7 mouse cellular contexts compared by ENCODE assay signal in genomic region chr2:60796969-60797669, GRCm38 (mm10).
DNase-seq lines count a peak whose midpoint lies in the region; ATAC-seq lines count a peak whose summit lies in the region.

No protein-coding gene starts in this region.

- peak; percentile 65 for DNase-seq in MN1 (ENCODE audit: low spot score)
- DNase-seq in adrenal gland, postnatal 10 days: peak; percentile 74
- DNase-seq in heart, adult 8-10 months (ENCODE audit: low spot score): peak; percentile 61
- no peak for DNase-seq in right cerebral cortex, postnatal 25 days

- no peak overlapping the region for H3K4me3 ChIP-seq in lung, embryonic 15.5 days
- no peak overlapping the region for H3K4me3 ChIP-seq in stomach, embryonic 16.5 days (replicated peaks; ENCODE audit: low read length)

- peaks cover 44% of the 10 kb centered on the region for H3K4me1 ChIP-seq in lung, embryonic 15.5 days
- H3K4me1 ChIP-seq in stomach, embryonic 16.5 days (ENCODE audit: control insufficient read depth, insufficient read depth, low read length): peaks cover 8% of the 10 kb centered on the region; the same call in 1 of the 2 replicates

- peak; percentile 81 for ATAC-seq in lung, embryonic 15.5 days (ENCODE audit: borderline replicate concordance, extremely low read depth, low FRiP score, low TSS enrichment)
- ATAC-seq in stomach, embryonic 16.5 days (ENCODE audit: insufficient read depth, low FRiP score): peak; percentile 19; the same call in 1 of the 2 replicates
- ATAC-seq in CD4-positive, CD25-positive, alpha-beta regulatory T cell, adult 4 months: no peak

- H3K27ac ChIP-seq in lung, embryonic 15.5 days: peak overlapping the region; percentile 38
- H3K27ac ChIP-seq in stomach, embryonic 16.5 days (ENCODE audit: low read length): no peak overlapping the region; the same call in 1 of the 2 replicates

- H3K27me3 ChIP-seq in lung, embryonic 15.5 days: no peaks in the 10 kb centered on the region
- H3K27me3 ChIP-seq in stomach, embryonic 16.5 days (ENCODE audit: control insufficient read depth, insufficient read depth, low read length): no peaks in the 10 kb centered on the region

- no peaks in the 10 kb centered on the region for H3K9me3 ChIP-seq in lung, embryonic 15.5 days
- no peaks in the 10 kb centered on the region for H3K9me3 ChIP-seq in stomach, embryonic 16.5 days (replicated peaks; ENCODE audit: control insufficient read depth, low read length)

- peaks cover 3% of the 10 kb centered on the region; the same call in 1 of the 2 replicates for H3K36me3 ChIP-seq in lung, embryonic 15.5 days
- H3K36me3 ChIP-seq in stomach, embryonic 16.5 days (ENCODE audit: control insufficient read depth, insufficient read depth, low read length): no peaks in the 10 kb centered on the region

- no peak overlapping the region for H3K9ac ChIP-seq in lung, embryonic 15.5 days
- no peak overlapping the region for H3K9ac ChIP-seq in stomach, embryonic 16.5 days (ENCODE audit: low read length)

- no peak overlapping the region for H3K4me2 ChIP-seq in lung, embryonic 15.5 days
- no peak overlapping the region for H3K4me2 ChIP-seq in stomach, embryonic 16.5 days (ENCODE audit: low read depth, low read length)

- 70% methylated on average over 17 of the region's 17 CpGs for WGBS in lung, embryonic 15.5 days
- 77% methylated on average over 17 of the region's 17 CpGs for WGBS in stomach, embryonic 16.5 days
